Mouse (Mus musculus) WW6 (cell line): ENCODE results near the gene Crx.

Source experiments
- DNase-seq: peaks from one replicate; pipeline ENCODE4 v3.0.0-alpha.2; 2013; ENCODE audit warnings: low read depth, low spot score

The Crx gene

GRCm38 (mm10) chr7:15859657-15860056, 20.1 kb downstream of the Crx start:
- no peak for DNase-seq

DNA sequence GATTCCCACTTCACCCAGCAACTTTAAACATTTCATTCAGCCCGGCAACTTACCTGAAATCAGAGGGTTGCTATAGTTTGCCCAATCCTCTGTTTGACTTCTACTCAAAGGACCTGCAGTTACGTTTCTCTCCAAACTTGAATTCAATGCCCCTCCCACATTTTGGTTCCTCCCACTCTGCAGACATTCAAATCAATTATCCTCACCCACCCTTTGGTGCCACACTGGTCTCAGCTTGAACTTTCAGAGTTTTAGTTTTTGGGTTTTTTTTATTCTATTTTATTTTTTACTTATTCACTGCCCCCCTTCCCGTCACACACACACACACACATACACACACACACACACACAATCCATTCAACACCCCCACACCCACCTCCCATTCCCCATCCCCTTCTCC, 40.2 kb downstream of the Crx start, which contains the start of gene Obox6:
Gene Obox6 (minus strand): TSS at position 101 of the 400 bp plus-strand sequence.
- DNase-seq = no peak
